Mouse (Mus musculus): ENCODE data around the gene Rnf216. TPM values are rescaled to one million over a fixed set of nuclear protein-coding genes. Genes with fewer than 3 reads are reported as not detected.

The Rnf216 gene
- polyA plus RNA-seq, 1 experiment = 58.3 TPM

- Histone ChIP-seq H3K36me3 (ENCODE audit: control insufficient read depth, insufficient read depth, low read length) (no peaks in the 10 kb centered on the region), H3K4me3 (ENCODE audit: control insufficient read depth, low read depth, low read length) (no peak overlapping the region), H3K4me1 (ENCODE audit: control insufficient read depth, insufficient read depth, low read length) (peaks cover 6% of the 10 kb centered on the region), H3K27ac (ENCODE audit: control insufficient read depth, insufficient read depth, low read depth, low read length) (no peak overlapping the region), H3K27me3 (ENCODE audit: control insufficient read depth, insufficient read depth, low read length) (no peaks in the 10 kb centered on the region)
- TF ChIP-seq CTCF (IDR thresholded peaks at IDR 0.05; ENCODE audit: control insufficient read depth, insufficient read depth, insufficient replicate concordance, low read depth, low read length) = no peak
- TF ChIP-seq POLR2A (IDR thresholded peaks at IDR 0.05; ENCODE audit: control insufficient read depth, low read depth, low read length) = no peak
These were observed 14.1 kb upstream of the Rnf216 start for GRCm38 (mm10) chr5:143126908-143127307.

GRCm38 (mm10) chr5:143126089-143126488, 13.3 kb upstream of the Rnf216 start:
- TF ChIP-seq CTCF (IDR thresholded peaks at IDR 0.05; ENCODE audit: control insufficient read depth, insufficient read depth, insufficient replicate concordance, low read depth, low read length) (no peak), POLR2A (IDR thresholded peaks at IDR 0.05; ENCODE audit: control insufficient read depth, low read depth, low read length) (no peak)
- H3K27ac ChIP-seq (ENCODE audit: control insufficient read depth, insufficient read depth, low read depth, low read length) = no peak overlapping the region

GRCm38 (mm10) chr5:143125601-143126000, 12.8 kb upstream of the Rnf216 start:
- Histone ChIP-seq H3K36me3 (ENCODE audit: control insufficient read depth, insufficient read depth, low read length) (no peaks in the 10 kb centered on the region), H3K4me1 (ENCODE audit: control insufficient read depth, insufficient read depth, low read length) (peaks cover 6% of the 10 kb centered on the region), H3K4me3 (ENCODE audit: control insufficient read depth, low read depth, low read length) (peak overlapping the region; percentile 13; the same call in 1 of the 2 replicates), H3K27me3 (ENCODE audit: control insufficient read depth, insufficient read depth, low read length) (no peaks in the 10 kb centered on the region), H3K27ac (ENCODE audit: control insufficient read depth, insufficient read depth, low read depth, low read length) (no peak overlapping the region)
- no peak for TF ChIP-seq POLR2A (IDR thresholded peaks at IDR 0.05; ENCODE audit: control insufficient read depth, low read depth, low read length)
- TF ChIP-seq CTCF (IDR thresholded peaks at IDR 0.05; ENCODE audit: control insufficient read depth, insufficient read depth, insufficient replicate concordance, low read depth, low read length) = no peak

More at GRCm38 (mm10) chr5:143126089-143126488, 13.3 kb upstream of the Rnf216 start:
- H3K27me3 ChIP-seq (ENCODE audit: control insufficient read depth, insufficient read depth, low read length) = no peaks in the 10 kb centered on the region
- H3K36me3 ChIP-seq (ENCODE audit: control insufficient read depth, insufficient read depth, low read length) = no peaks in the 10 kb centered on the region
- H3K4me1 ChIP-seq (ENCODE audit: control insufficient read depth, insufficient read depth, low read length) = peaks cover 6% of the 10 kb centered on the region
- no peak overlapping the region for H3K4me3 ChIP-seq (ENCODE audit: control insufficient read depth, low read depth, low read length)

- H3K27me3 ChIP-seq (ENCODE audit: control insufficient read depth, insufficient read depth, low read length) = no peaks in the 10 kb centered on the region
- TF ChIP-seq POLR2A (IDR thresholded peaks at IDR 0.05; ENCODE audit: control insufficient read depth, low read depth, low read length) (no peak), CTCF (IDR thresholded peaks at IDR 0.05; ENCODE audit: control insufficient read depth, insufficient read depth, insufficient replicate concordance, low read depth, low read length) (no peak)
- H3K4me1 ChIP-seq (ENCODE audit: control insufficient read depth, insufficient read depth, low read length) = peaks cover 6% of the 10 kb centered on the region
- no peak overlapping the region for H3K27ac ChIP-seq (ENCODE audit: control insufficient read depth, insufficient read depth, low read depth, low read length)
- no peaks in the 10 kb centered on the region for H3K36me3 ChIP-seq (ENCODE audit: control insufficient read depth, insufficient read depth, low read length)
- H3K4me3 ChIP-seq (ENCODE audit: control insufficient read depth, low read depth, low read length) = no peak overlapping the region
These were observed 12.1 kb upstream of the Rnf216 start for GRCm38 (mm10) chr5:143124805-143125378.

- Histone ChIP-seq H3K27ac (ENCODE audit: control insufficient read depth, insufficient read depth, low read depth, low read length) (no peak overlapping the region), H3K4me3 (ENCODE audit: control insufficient read depth, low read depth, low read length) (no peak overlapping the region), H3K36me3 (ENCODE audit: control insufficient read depth, insufficient read depth, low read length) (no peaks in the 10 kb centered on the region), H3K27me3 (ENCODE audit: control insufficient read depth, insufficient read depth, low read length) (no peaks in the 10 kb centered on the region), H3K4me1 (ENCODE audit: control insufficient read depth, insufficient read depth, low read length) (0 out of 2 replicates have a peak, but pooled peaks cover 2% of the 10 kb centered on the region)
- TF ChIP-seq POLR2A (IDR thresholded peaks at IDR 0.05; ENCODE audit: control insufficient read depth, low read depth, low read length) = no peak
- TF ChIP-seq CTCF (IDR thresholded peaks at IDR 0.05; ENCODE audit: control insufficient read depth, insufficient read depth, insufficient replicate concordance, low read depth, low read length) = no peak
These were observed 9.9 kb upstream of the Rnf216 start for GRCm38 (mm10) chr5:143122673-143123072.

GRCm38 (mm10) chr5:143122125-143122524, 9.3 kb upstream of the Rnf216 start:
- H3K27ac ChIP-seq (ENCODE audit: control insufficient read depth, insufficient read depth, low read depth, low read length) = no peak overlapping the region
- no peaks in the 10 kb centered on the region for H3K27me3 ChIP-seq (ENCODE audit: control insufficient read depth, insufficient read depth, low read length)
- H3K36me3 ChIP-seq (ENCODE audit: control insufficient read depth, insufficient read depth, low read length) = no peaks in the 10 kb centered on the region
- no peak overlapping the region for H3K4me3 ChIP-seq (ENCODE audit: control insufficient read depth, low read depth, low read length)
- TF ChIP-seq CTCF (IDR thresholded peaks at IDR 0.05; ENCODE audit: control insufficient read depth, insufficient read depth, insufficient replicate concordance, low read depth, low read length) (no peak), POLR2A (IDR thresholded peaks at IDR 0.05; ENCODE audit: control insufficient read depth, low read depth, low read length) (no peak)
- 0 out of 2 replicates have a peak, but pooled peaks cover 2% of the 10 kb centered on the region for H3K4me1 ChIP-seq (ENCODE audit: control insufficient read depth, insufficient read depth, low read length)

- Histone ChIP-seq H3K4me1 (ENCODE audit: control insufficient read depth, insufficient read depth, low read length) (peaks cover 2% of the 10 kb centered on the region; the same call in 1 of the 2 replicates), H3K27me3 (ENCODE audit: control insufficient read depth, insufficient read depth, low read length) (no peaks in the 10 kb centered on the region), H3K27ac (ENCODE audit: control insufficient read depth, insufficient read depth, low read depth, low read length) (no peak overlapping the region), H3K36me3 (ENCODE audit: control insufficient read depth, insufficient read depth, low read length) (no peaks in the 10 kb centered on the region), H3K4me3 (ENCODE audit: control insufficient read depth, low read depth, low read length) (no peak overlapping the region)
- TF ChIP-seq CTCF (IDR thresholded peaks at IDR 0.05; ENCODE audit: control insufficient read depth, insufficient read depth, insufficient replicate concordance, low read depth, low read length) (no peak), POLR2A (IDR thresholded peaks at IDR 0.05; ENCODE audit: control insufficient read depth, low read depth, low read length) (no peak)
These were observed 6.0 kb downstream of the Rnf216 start for GRCm38 (mm10) chr5:143106842-143107241.
